Mouse (Mus musculus) liver, embryonic 11.5 days (tissue): ENCODE measurements around the gene Adcy2. TPM values are rescaled to one million over a fixed set of nuclear protein-coding genes. Genes with fewer than 3 reads are reported as not detected.
A peak's percentile ranks its signal among the peaks of the same experiment; 100 is the strongest.

Experiments used
- ATAC-seq: fragments of 200-750 bp; cut with Nextera tagmentation; replicated peaks from 2 replicates; pipeline ENCODE4 v1.8.0; 2017; ENCODE audit warnings: moderate number of reproducible peaks, mild to moderate bottlenecking, moderate TSS enrichment, moderate library complexity; ENCODE audit not compliant: low FRiP score
- DNase-seq: peaks from one replicate; pipeline ENCODE4 v3.0.0-alpha.2; 2017; ENCODE audit warnings: low spot score
- H3K27ac ChIP-seq: fragments of 300-500 bp; sonication (generic); 2 replicates; pipeline ENCODE4 v1.5.1; 2014; ENCODE audit warnings: mild to moderate bottlenecking, low read depth, low read length, control low read depth
- H3K27me3 ChIP-seq: fragments of 300-500 bp; sonication (generic); replicated peaks from 2 replicates; pipeline ENCODE4 v1.6.1; 2014; ENCODE audit warnings: low read length, mixed read lengths; ENCODE audit not compliant: control insufficient read depth, insufficient read depth
- H3K36me3 ChIP-seq: fragments of 300-500 bp; sonication (generic); 2 replicates; pipeline ENCODE4 v1.6.1; 2014; ENCODE audit warnings: mild to moderate bottlenecking, low read length, moderate library complexity, mixed read lengths; ENCODE audit not compliant: control insufficient read depth, insufficient read depth
- H3K4me1 ChIP-seq: fragments of 300-500 bp; sonication (generic); replicated peaks from 2 replicates; pipeline ENCODE4 v1.6.1; 2014; ENCODE audit warnings: low read length, mixed read lengths; ENCODE audit not compliant: control insufficient read depth, insufficient read depth
- H3K4me2 ChIP-seq: fragments of 300-500 bp; sonication (generic); 2 replicates; pipeline ENCODE4 v1.6.1; 2014; ENCODE audit warnings: mild to moderate bottlenecking, control low read depth, moderate library complexity
- H3K4me3 ChIP-seq: fragments of 300-500 bp; sonication (generic); 2 replicates; pipeline ENCODE4 v1.5.1; 2014; ENCODE audit warnings: low read depth, low read length, control low read depth
- H3K9ac ChIP-seq: fragments of 300-500 bp; sonication (generic); 2 replicates; pipeline ENCODE4 v1.6.1; 2014; ENCODE audit warnings: low read depth, low read length, control low read depth
- H3K9me3 ChIP-seq: fragments of 300-500 bp; sonication (generic); 2 replicates; pipeline ENCODE4 v1.6.1; 2016; ENCODE audit warnings: low read length, inconsistent platforms, mixed read lengths; ENCODE audit not compliant: control insufficient read depth
- WGBS: fragments of 180-500 bp; shearing (Covaris S2); extraction: QIAGEN DNeasy Blood & Tissue Kit; methylation state at CpG from one replicate; pipeline ENCODE4 v1.1.7; 2014; 5-methylcytosine and 5-hydroxymethylcytosine counted together
- polyA plus RNA-seq: library from polyadenylated mRNA; unstranded; fragments of >200 nt; fragmentation: Nextera tagmentation; extraction: Ambion mirVana; gene quantifications from 2 replicates; pipeline ENCODE4 v1.2.1, GENCODE M21; 2014

The Adcy2 gene
- polyA plus RNA-seq, 1 experiment from 2014 or later = 0.71 TPM

DNA sequence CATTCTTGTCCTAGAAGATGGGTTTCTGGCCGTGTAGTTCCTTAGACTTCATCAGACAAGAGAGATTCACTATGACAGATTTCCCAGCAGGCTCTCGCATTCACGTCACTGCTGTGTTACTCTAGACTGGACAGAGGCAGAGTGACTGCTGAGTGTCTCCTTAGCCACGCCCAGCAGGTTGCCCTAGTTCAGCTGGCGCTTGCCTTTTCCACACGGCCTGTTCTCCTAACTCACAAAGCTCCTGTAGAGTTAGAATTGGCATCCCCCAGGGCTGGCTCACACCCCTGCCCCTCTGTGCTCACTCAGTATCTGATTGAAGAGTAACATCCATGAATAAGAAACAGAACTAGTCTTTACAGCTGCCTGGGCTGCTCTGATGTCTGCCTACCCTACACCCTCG, 413.9 kb downstream of the Adcy2 start:
- Histone ChIP-seq H3K4me1 (peaks cover 4% of the 10 kb centered on the region; the same call in 1 of the 2 replicates), H3K36me3 (peaks cover 49% of the 10 kb centered on the region), H3K4me2 (no peak overlapping the region), H3K4me3 (no peak overlapping the region), H3K9me3 (no peaks in the 10 kb centered on the region), H3K27ac (no peak overlapping the region), H3K27me3 (no peaks in the 10 kb centered on the region), H3K9ac (no peak overlapping the region)
- no peak for DNase-seq
- 89% methylated on average over 7 of the region's 7 CpGs for WGBS
- ATAC-seq = no peak

DNA sequence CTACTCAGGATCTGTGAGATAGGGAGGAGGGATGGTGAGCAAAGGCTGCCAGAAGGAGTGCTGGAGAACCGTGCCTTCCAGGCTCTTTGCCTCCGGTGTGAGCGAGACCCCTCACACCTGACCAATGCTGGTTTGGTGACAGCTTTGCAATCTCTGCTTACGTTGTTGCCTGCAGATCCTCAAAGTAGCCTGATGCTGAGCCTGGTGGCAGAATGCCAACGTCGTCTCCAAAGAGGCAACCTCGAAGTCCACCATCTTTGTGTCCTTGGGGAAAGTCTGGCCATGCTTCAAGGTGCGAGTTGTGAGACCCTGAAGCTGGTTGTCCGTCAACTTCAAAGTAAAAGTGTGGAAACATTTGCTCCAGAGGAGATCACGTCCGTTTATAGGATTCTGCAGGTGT, 415.4 kb downstream of the Adcy2 start:
- 94% methylated on average over 11 of the region's 11 CpGs for whole genome bisulfite sequencing
- no peak overlapping the region for H3K4me2 ChIP-seq
- no peak overlapping the region for H3K27ac ChIP-seq
- H3K27me3 ChIP-seq = no peaks in the 10 kb centered on the region
- H3K9me3 ChIP-seq = no peaks in the 10 kb centered on the region
- H3K4me1 ChIP-seq = peaks cover 4% of the 10 kb centered on the region; the same call in 1 of the 2 replicates
- ATAC-seq = no peak
- H3K9ac ChIP-seq = no peak overlapping the region
- peaks cover 48% of the 10 kb centered on the region for H3K36me3 ChIP-seq
- no peak for DNase-seq
- no peak overlapping the region for H3K4me3 ChIP-seq

DNA sequence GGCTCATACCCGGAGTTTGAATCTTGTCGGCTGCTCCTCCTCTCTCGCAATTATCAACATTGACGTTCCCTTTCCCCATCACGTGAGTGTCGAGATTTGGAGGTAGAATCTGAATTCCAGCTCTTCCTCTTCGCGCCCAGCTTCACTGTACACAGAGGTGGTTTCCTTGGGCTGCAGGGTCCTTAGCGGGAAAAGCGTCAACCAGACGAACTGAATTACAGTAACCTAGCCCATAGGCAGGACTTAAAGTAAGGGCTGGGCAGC, 416.9 kb downstream of the Adcy2 start:
- peak overlapping the region; percentile 90 for H3K4me2 ChIP-seq
- ATAC-seq (peak; percentile 8; the same call in 1 of the 2 replicates), DNase-seq (no peak)
- H3K36me3 ChIP-seq = peaks cover 33% of the 10 kb centered on the region; the same call in 1 of the 2 replicates
- peaks cover 4% of the 10 kb centered on the region; the same call in 1 of the 2 replicates for H3K4me1 ChIP-seq
- WGBS = 0% methylated on average over 11 of the region's 11 CpGs
- H3K27ac ChIP-seq = peak overlapping the region; percentile 43; the same call in 1 of the 2 replicates
- H3K9me3 ChIP-seq = no peaks in the 10 kb centered on the region
- peak overlapping the region; percentile 84 for H3K9ac ChIP-seq
- H3K4me3 ChIP-seq = peak overlapping the region; percentile 88
- no peaks in the 10 kb centered on the region for H3K27me3 ChIP-seq

DNA sequence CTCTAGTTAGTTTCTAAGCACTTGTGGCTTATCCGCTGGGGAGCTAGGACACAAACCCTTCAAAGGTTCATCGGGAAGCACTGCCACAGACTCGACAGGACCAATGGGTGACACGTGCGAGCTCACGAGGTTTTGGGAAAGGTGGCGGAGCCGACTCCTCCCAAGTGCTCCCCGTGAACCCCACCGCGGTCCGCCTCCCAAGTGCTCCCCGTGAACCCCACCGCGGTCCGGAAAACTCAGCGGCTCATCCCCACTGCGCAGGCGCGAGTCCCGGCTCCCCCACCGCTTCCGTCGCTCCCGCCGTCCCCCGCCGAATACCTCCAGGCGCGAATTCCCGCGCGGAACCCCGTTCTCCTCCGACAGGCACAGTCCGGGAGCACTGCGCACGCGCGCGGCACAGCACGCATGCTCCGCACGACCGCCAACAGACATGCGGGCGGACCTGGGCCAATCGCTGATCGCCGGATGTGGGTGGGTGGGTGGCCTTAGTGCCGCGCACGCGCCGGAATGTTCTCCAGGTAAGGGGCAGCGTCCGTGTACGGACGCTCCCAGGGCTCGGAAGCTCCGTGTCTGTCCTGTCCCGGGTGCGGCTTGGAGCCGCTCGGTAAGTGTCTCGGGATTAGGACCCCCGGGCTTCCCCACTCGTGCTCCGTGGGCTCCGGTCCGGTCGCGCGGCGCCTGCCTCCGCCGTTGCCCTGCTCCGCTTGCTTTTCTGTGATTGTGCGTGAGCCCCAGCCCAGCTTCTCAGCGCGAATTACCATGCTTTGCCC, 417.4 kb downstream of the Adcy2 start, which contains the start of the genes Mtrr and Fastkd3:
Gene Mtrr (minus strand): TSS at position 403 of the 770 bp plus-strand sequence.
Gene Fastkd3 (plus strand): TSS at position 488 of the 770 bp plus-strand sequence.
- WGBS = under 1% methylated on average over 79 of the region's 81 CpGs
- Histone ChIP-seq H3K4me2 (peak within 1 kb of the TSS; percentile 90), H3K9ac (peak within 1 kb of the TSS; percentile 84), H3K4me1 (peaks cover 4% of the 10 kb centered on the region; the same call in 1 of the 2 replicates), H3K9me3 (no peaks in the 10 kb centered on the region), H3K36me3 (peaks cover 31% of the 10 kb centered on the region; the same call in 1 of the 2 replicates), H3K27me3 (no peaks in the 10 kb centered on the region), H3K4me3 (peak within 1 kb of the TSS; percentile 88), H3K27ac (peak within 1 kb of the TSS; percentile 84)
- DNase-seq = peak; percentile 99
- peak; percentile 99 for ATAC-seq

DNA sequence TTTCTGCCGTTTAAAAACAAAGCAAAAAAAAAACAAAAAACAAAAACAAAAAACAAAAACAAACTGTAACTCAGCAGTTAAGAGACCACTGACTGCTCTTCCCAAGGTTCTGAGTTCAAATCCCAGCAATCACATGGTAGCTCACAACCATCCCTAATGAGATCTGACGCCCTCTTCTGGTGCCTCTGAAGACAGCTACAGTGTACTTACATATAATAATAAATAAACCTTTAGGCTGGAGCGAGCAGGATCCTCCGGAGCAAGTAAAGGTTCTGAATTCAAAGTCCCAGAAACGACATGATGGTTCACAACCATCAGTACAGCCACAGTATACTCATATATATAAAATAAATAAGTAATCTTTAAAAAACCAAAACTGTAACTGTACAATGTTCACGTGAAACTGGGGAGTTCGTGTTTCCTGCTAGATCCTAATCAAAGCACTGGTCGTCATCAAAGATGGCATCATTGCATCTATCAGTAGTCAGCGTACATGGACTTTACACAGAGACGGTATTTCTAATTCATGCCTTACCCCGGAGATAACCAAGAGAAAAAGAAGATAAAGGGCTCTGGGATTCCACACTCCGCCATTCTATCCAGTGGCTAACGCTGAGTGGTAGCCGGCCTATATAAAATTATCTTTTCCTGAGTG, 418.1 kb downstream of the Adcy2 start:
- no peak for ATAC-seq
- H3K9ac ChIP-seq = peak overlapping the region; percentile 84
- no peaks in the 10 kb centered on the region for H3K9me3 ChIP-seq
- H3K27ac ChIP-seq = peak overlapping the region; percentile 84
- peak overlapping the region; percentile 88 for H3K4me3 ChIP-seq
- 20% methylated on average over 14 of the region's 14 CpGs for WGBS
- no peak for DNase-seq
- peak overlapping the region; percentile 90 for H3K4me2 ChIP-seq
- peaks cover 31% of the 10 kb centered on the region; the same call in 1 of the 2 replicates for H3K36me3 ChIP-seq
- H3K4me1 ChIP-seq = peaks cover 4% of the 10 kb centered on the region; the same call in 1 of the 2 replicates
- no peaks in the 10 kb centered on the region for H3K27me3 ChIP-seq

DNA sequence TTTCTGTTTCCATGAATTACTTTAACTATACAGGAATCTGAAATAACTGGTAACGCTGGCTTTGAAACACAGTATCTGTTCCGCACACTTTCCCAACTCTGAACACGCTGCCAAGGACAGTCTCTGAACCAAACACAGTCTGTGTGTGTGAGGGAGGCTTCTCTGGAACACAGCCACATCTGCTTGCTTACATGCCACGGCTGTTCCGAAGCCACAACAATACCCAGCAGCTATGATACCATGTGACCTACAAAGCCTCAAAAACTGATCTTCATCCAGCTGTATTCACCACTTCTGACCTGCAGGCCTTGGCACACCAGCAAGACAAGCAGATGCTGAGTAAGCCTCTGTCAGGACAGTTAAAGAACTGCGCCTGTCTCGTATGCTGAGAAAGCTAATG, 421.4 kb downstream of the Adcy2 start:
- WGBS = 91% methylated on average over 7 of the region's 7 CpGs

DNA sequence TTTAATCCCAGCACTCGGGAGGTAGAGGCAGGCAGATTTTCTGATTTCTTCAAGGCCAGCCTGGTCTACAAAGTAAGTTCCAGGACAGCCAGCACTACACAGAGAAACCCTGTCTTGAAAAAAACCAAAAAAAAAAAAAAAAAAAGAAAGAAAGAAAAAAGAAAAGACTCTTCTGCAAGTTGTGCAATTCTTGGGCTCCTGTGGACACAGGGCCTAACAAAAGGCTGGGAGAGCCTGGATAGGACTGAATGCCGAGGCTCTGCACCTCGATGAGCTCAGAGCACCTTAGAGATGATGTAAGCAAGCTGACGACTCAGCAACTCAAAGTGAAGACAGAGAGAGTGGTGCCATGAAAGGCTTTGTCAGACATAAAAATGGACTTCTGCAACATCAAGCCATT, 424.9 kb downstream of the Adcy2 start:
- Histone ChIP-seq H3K9ac (no peak overlapping the region), H3K4me1 (no peaks in the 10 kb centered on the region), H3K9me3 (no peaks in the 10 kb centered on the region), H3K27me3 (no peaks in the 10 kb centered on the region), H3K4me3 (no peak overlapping the region), H3K36me3 (peaks cover 22% of the 10 kb centered on the region), H3K4me2 (no peak overlapping the region), H3K27ac (no peak overlapping the region)
- no peak for DNase-seq
- no peak for ATAC-seq
- WGBS = 90% methylated on average over 4 of the region's 4 CpGs

More for the DNA sequence above, 421.4 kb downstream of the Adcy2 start:
- Histone ChIP-seq H3K9me3 (no peaks in the 10 kb centered on the region), H3K4me2 (no peak overlapping the region), H3K9ac (no peak overlapping the region), H3K36me3 (peaks cover 12% of the 10 kb centered on the region; the same call in 1 of the 2 replicates), H3K4me3 (no peak overlapping the region), H3K27ac (no peak overlapping the region), H3K4me1 (peaks cover 2% of the 10 kb centered on the region; the same call in 1 of the 2 replicates), H3K27me3 (no peaks in the 10 kb centered on the region)
- ATAC-seq = no peak
- DNase-seq = no peak

DNA sequence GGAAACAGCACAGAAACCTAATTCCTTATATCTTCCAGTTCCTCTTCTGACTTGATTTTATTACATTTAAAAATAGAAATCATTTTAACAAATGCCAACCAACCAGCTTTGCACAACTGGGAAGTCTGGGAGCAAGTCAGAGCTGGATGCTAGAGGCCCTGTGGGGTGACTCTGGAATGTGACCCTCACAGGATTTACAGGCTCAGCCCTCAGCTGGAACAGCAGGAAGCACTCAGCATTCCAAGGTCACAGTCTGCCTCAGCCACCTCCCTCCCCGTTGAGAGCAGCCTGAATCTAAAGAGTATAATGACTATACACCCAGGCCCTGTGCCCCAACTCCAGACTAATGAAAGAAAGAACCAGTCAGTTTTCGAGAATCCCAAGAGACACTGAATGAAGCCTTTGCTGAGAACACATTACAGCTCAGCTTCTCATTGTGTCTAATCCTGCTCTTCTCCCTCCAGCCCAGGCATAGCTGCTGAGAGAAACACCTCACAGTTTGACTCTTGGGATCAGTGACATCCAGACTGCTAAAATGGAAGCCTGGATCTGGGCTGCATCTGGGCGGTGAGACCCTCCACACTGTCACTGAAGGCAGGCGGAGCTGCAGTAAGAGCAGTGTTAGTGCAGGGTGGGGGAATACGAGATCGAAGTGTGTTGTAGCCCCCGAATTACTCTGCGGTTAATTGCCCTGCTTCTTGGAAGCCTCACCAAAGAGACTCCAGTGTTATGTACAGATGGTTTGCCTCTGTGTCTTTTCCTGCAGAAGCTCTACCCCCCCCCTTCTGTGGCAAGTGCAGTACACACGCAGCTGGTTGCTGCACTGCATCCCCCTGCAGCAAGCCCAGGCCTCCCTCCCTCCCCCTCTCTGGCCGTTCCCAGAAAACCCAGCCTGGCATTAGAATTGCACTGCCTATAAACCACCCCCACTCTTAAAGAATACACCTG, 426.1 kb downstream of the Adcy2 start:
- WGBS = 80% methylated on average over 10 of the region's 10 CpGs
- H3K9ac ChIP-seq = no peak overlapping the region
- DNase-seq (no peak), ATAC-seq (no peak)
- no peak overlapping the region for H3K4me2 ChIP-seq
- H3K27ac ChIP-seq = no peak overlapping the region
- H3K36me3 ChIP-seq = peaks cover 25% of the 10 kb centered on the region
- H3K4me1 ChIP-seq = no peaks in the 10 kb centered on the region
- no peaks in the 10 kb centered on the region for H3K27me3 ChIP-seq
- H3K9me3 ChIP-seq = no peaks in the 10 kb centered on the region
- H3K4me3 ChIP-seq = no peak overlapping the region
